Mouse (Mus musculus) ES-Bruce4 (cell line): ENCODE results near the gene Il18bp. TPM values are rescaled to one million over a fixed set of nuclear protein-coding genes. Genes with fewer than 3 reads are reported as not detected.

Source experiments
- H3K27ac ChIP-seq: 2 replicates; pipeline ENCODE4 v1.5.1; 2012; ENCODE audit warnings: low read length, inconsistent platforms; ENCODE audit not compliant: insufficient read depth
- H3K27me3 ChIP-seq: 2 replicates; pipeline ENCODE4 v1.6.1; 2012; ENCODE audit warnings: mild to moderate bottlenecking, low read length, inconsistent platforms; ENCODE audit not compliant: control insufficient read depth, poor library complexity, insufficient read depth, severe bottlenecking
- H3K36me3 ChIP-seq: 2 replicates; pipeline ENCODE4 v1.6.1; 2012; ENCODE audit warnings: inconsistent platforms, mild to moderate bottlenecking, low read length, moderate library complexity; ENCODE audit not compliant: control insufficient read depth, poor library complexity, insufficient read depth, severe bottlenecking
- H3K4me1 ChIP-seq: one replicate; pipeline ENCODE4 v1.8.1; 2011; ENCODE audit warnings: low read length; ENCODE audit not compliant: control insufficient read depth, insufficient read depth
- H3K4me3 ChIP-seq: 2 replicates; pipeline ENCODE4 v1.5.1; 2011; ENCODE audit warnings: low read depth, mild to moderate bottlenecking, low read length
- H3K9ac ChIP-seq: 2 replicates; pipeline ENCODE4 v1.6.1; 2012; ENCODE audit warnings: low read depth, mild to moderate bottlenecking, inconsistent platforms; ENCODE audit not compliant: poor library complexity, severe bottlenecking
- H3K9me3 ChIP-seq: replicated peaks from 2 replicates; pipeline ENCODE4 v1.6.1; 2012; ENCODE audit warnings: mild to moderate bottlenecking, low read length, inconsistent platforms; ENCODE audit not compliant: control insufficient read depth, poor library complexity, insufficient read depth, severe bottlenecking
- CTCF ChIP-seq: IDR thresholded peaks from one replicate; pipeline ENCODE4 v1.8.1; 2011; ENCODE audit warnings: low read depth, low read length
- EP300 ChIP-seq: IDR thresholded peaks from 2 replicates; pipeline ENCODE4 v1.6.1; 2011; ENCODE audit warnings: low read depth, low read length; ENCODE audit not compliant: insufficient read depth
- POLR2A ChIP-seq: IDR thresholded peaks from one replicate; pipeline ENCODE4 v1.8.1; 2011; ENCODE audit warnings: low read length; ENCODE audit not compliant: insufficient read depth
- polyA plus RNA-seq: library from polyadenylated mRNA; stranded (reverse); fragments of >200 nt; gene quantifications from 2 replicates; pipeline ENCODE4 v1.2.4, GENCODE M21; 2011; ENCODE audit warnings: low read depth; ENCODE audit not compliant: missing spikeins, insufficient read depth, insufficient read length

The Il18bp gene
- polyA plus RNA-seq, 1 experiment: 6.3 TPM

- no peaks in the 10 kb centered on the region for H3K27me3 ChIP-seq
- H3K4me3 ChIP-seq: no peak overlapping the region
- H3K9me3 ChIP-seq: no peaks in the 10 kb centered on the region
- H3K36me3 ChIP-seq: peaks cover 38% of the 10 kb centered on the region
- H3K4me1 ChIP-seq: no peaks in the 10 kb centered on the region
- TF ChIP-seq EP300 (no peak), POLR2A (no peak), CTCF (no peak)
- H3K27ac ChIP-seq: no peak overlapping the region
- no peak overlapping the region for H3K9ac ChIP-seq
Measured at GRCm38 (mm10) chr7:102000296-102000695, 18.2 kb downstream of the Il18bp start.

- Histone ChIP-seq H3K27me3 (no peaks in the 10 kb centered on the region), H3K27ac (no peak overlapping the region), H3K36me3 (peaks cover 39% of the 10 kb centered on the region), H3K9me3 (no peaks in the 10 kb centered on the region), H3K4me3 (no peak overlapping the region), H3K9ac (no peak overlapping the region), H3K4me1 (no peaks in the 10 kb centered on the region)
- TF ChIP-seq POLR2A: no peak
- TF ChIP-seq CTCF: no peak
- TF ChIP-seq EP300: no peak
Measured at GRCm38 (mm10) chr7:101999461-102000151, 18.9 kb downstream of the Il18bp start.

GRCm38 (mm10) chr7:101998194-101998927 lies 20.1 kb downstream of the Il18bp start:
- peak; percentile 99 for TF ChIP-seq CTCF
- TF ChIP-seq POLR2A: no peak
- H3K36me3 ChIP-seq: peaks cover 51% of the 10 kb centered on the region
- no peaks in the 10 kb centered on the region for H3K9me3 ChIP-seq
- H3K27ac ChIP-seq: no peak overlapping the region
- H3K4me3 ChIP-seq: no peak overlapping the region
- H3K4me1 ChIP-seq: no peaks in the 10 kb centered on the region
- H3K27me3 ChIP-seq: no peaks in the 10 kb centered on the region
- H3K9ac ChIP-seq: no peak overlapping the region

- Histone ChIP-seq H3K27ac (no peak overlapping the region), H3K4me1 (no peaks in the 10 kb centered on the region), H3K4me3 (no peak overlapping the region), H3K9me3 (no peaks in the 10 kb centered on the region), H3K27me3 (no peaks in the 10 kb centered on the region), H3K9ac (no peak overlapping the region), H3K36me3 (peaks cover 40% of the 10 kb centered on the region)
- no peak for TF ChIP-seq CTCF
- TF ChIP-seq POLR2A: no peak
- no peak for TF ChIP-seq EP300
Measured at GRCm38 (mm10) chr7:101994241-101994640, 24.2 kb downstream of the Il18bp start.

- no peaks in the 10 kb centered on the region for H3K4me1 ChIP-seq
- no peaks in the 10 kb centered on the region for H3K9me3 ChIP-seq
- H3K27ac ChIP-seq: no peak overlapping the region
- no peak overlapping the region for H3K4me3 ChIP-seq
- H3K27me3 ChIP-seq: no peaks in the 10 kb centered on the region
- TF ChIP-seq CTCF (no peak), POLR2A (no peak), EP300 (no peak)
- no peak overlapping the region for H3K9ac ChIP-seq
- H3K36me3 ChIP-seq: peaks cover 6% of the 10 kb centered on the region
Measured at GRCm38 (mm10) chr7:101985081-101985480, 33.4 kb downstream of the Il18bp start.

GRCm38 (mm10) chr7:101982735-101983134 lies 35.8 kb downstream of the Il18bp start:
- no peaks in the 10 kb centered on the region for H3K9me3 ChIP-seq
- H3K9ac ChIP-seq: no peak overlapping the region
- TF ChIP-seq CTCF: no peak
- TF ChIP-seq EP300: no peak
- no peak for TF ChIP-seq POLR2A
- H3K27me3 ChIP-seq: no peaks in the 10 kb centered on the region
- no peak overlapping the region for H3K4me3 ChIP-seq
- no peaks in the 10 kb centered on the region for H3K4me1 ChIP-seq
- no peak overlapping the region for H3K27ac ChIP-seq
- peaks cover under 1% of the 10 kb centered on the region; the same call in 1 of the 2 replicates for H3K36me3 ChIP-seq
